Mouse (Mus musculus): Measurements from ENCODE around the gene Dlg4. TPM values are rescaled to one million over a fixed set of nuclear protein-coding genes. Genes with fewer than 3 reads are reported as not detected.

Dlg4 gene
- total and polyA plus RNA-seq, 2 experiments: 0.37 to 1.3 TPM

DNA sequence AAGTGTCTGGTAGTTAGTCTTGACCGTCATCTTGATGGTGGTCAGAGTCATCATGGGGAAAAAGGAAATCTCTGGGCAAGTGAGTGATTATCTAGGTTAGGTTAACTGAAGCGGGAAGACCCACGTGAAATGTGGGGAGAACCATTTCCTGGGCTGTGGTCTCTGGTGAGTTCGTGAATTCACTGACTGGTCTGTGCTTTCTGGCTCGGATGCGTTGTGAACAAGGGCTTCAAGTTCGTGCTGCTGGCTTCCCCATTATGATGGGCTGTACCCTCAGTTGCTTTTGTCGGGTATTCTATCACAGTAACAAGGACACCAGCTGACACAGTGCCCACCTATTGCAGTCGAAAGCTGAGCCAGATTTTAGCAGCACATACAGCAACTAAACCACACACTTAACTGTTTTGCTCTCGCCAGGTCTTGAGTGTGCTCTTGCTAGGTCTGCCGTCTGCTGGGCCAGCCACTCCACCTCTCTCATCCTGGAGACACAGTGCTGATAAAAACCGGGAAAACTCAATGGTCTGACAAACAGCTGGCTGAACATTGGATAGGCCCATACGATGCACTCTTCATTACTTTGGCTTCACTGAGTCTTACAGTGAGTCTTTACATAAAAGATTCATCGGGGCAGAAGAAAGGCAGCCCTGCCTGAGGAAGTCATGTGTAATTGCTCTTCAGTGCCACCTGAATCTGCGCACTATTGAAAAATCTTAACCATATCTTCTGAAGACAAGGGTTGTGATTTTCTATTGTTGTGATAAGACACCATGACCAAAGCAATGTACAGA is 64.3 kb downstream of the Dlg4 start:
- Histone ChIP-seq H3K27me3 (ENCODE audit: control insufficient read depth, insufficient read depth, low read length) (no peaks in the 10 kb centered on the region), H3K79me2 (ENCODE audit: control insufficient read depth, insufficient read depth, low read length) (no peaks in the 10 kb centered on the region), H3K4me3 (ENCODE audit: insufficient read depth, low read depth, low read length) (no peak overlapping the region), H3K4me1 (ENCODE audit: control insufficient read depth, insufficient read depth, low read length) (peaks cover 9% of the 10 kb centered on the region; the same call in 1 of the 2 replicates), H3K36me3 (ENCODE audit: control insufficient read depth, insufficient read depth, low read length) (no peaks in the 10 kb centered on the region), H3K27ac (replicated peaks; ENCODE audit: insufficient read depth, low read depth, low read length) (no peak overlapping the region), H3K9ac (ENCODE audit: low read depth, low read length) (no peak overlapping the region)
- 91% methylated on average over 15 of the region's 15 CpGs for WGBS
- DNase-seq (ENCODE audit: extremely low read depth, low read depth, low spot score): no peak
- no peak for TF ChIP-seq POLR2A (IDR thresholded peaks at IDR 0.05; ENCODE audit: extremely low read depth, insufficient read depth, low read length)
- TF ChIP-seq CTCF (IDR thresholded peaks at IDR 0.05; ENCODE audit: low read depth, low read length): no peak

DNA sequence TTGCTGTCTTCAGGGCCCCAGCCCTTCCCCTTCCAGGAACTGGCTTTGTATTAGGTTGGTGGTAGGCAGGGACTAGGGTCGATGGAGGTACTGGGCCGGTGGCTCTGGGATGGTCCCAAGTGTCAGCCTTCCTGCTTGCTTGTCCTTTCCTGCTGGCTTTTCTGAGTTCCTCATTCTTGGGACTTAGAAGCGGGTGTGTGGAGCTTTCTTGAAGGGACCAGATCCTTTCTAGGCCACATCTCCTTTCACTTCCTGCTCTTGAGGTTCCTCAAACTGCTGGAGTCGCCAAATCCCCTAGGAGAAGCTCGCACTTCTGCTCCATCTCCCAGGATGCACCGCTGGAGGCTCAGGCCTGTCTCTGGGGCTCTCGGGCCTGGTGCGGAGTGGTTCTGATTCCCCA is 67.8 kb downstream of the Dlg4 start:
- Histone ChIP-seq H3K4me1 (ENCODE audit: control insufficient read depth, insufficient read depth, low read length) (peaks cover 8% of the 10 kb centered on the region; the same call in 1 of the 2 replicates), H3K36me3 (ENCODE audit: control insufficient read depth, insufficient read depth, low read length) (no peaks in the 10 kb centered on the region), H3K79me2 (ENCODE audit: control insufficient read depth, insufficient read depth, low read length) (no peaks in the 10 kb centered on the region), H3K27me3 (ENCODE audit: control insufficient read depth, insufficient read depth, low read length) (no peaks in the 10 kb centered on the region), H3K27ac (replicated peaks; ENCODE audit: insufficient read depth, low read depth, low read length) (no peak overlapping the region), H3K4me3 (ENCODE audit: insufficient read depth, low read depth, low read length) (no peak overlapping the region), H3K9ac (ENCODE audit: low read depth, low read length) (no peak overlapping the region)
- DNase-seq (ENCODE audit: extremely low read depth, low read depth, low spot score): peak; percentile 45
- WGBS: 88% methylated on average over 8 of the region's 8 CpGs
- TF ChIP-seq CTCF (IDR thresholded peaks at IDR 0.05; ENCODE audit: low read depth, low read length) (no peak), POLR2A (IDR thresholded peaks at IDR 0.05; ENCODE audit: extremely low read depth, insufficient read depth, low read length) (no peak)

DNA sequence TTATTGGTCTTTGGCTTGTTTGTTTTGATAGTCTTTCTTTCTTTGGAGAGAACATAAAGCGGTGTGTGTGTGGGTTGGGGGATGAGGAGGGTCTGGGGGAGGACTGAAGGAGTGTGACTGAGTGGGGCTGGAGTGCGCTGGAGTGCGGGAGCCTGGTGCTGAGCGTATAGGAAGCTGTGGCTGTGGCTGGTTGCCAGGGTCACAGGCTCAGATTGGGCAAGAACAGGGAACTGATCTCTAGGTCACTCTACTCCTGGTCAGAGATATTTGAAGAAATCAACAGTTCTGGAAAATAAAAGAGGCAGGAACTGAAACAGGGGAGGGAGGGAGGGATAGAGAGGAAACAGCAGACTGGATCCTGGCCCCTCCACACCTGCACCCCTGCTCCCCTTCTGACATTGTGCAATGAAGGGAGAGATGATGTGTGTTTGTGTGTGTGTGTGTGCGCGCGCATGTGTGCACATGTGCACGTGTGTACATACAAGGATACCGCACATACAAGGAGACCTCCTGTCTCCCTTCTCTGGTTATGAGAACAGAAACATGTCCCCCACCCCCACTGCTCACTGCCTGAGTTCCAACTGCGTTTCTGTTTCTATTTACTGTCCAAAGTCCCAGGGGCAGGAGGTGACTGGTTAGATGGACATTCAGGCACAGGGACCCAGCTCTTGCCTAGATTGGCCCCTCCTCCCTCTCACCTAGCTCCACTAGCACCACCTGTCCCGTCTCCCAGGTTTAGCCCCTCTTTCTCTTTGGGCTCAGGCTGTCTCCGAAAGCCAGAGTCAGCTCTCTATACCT is 75.4 kb downstream of the Dlg4 start, which contains the start of gene Asgr2:
Gene Asgr2 (plus strand): TSS at position 659 of the 798 bp plus-strand sequence.
- WGBS: 21% methylated on average over 12 of the region's 12 CpGs
- peak within 1 kb of the TSS; percentile 65 for H3K9ac ChIP-seq (ENCODE audit: low read depth, low read length)

More for the DNA sequence above, 75.4 kb downstream of the Dlg4 start, which contains the start of gene Asgr2:
- TF ChIP-seq POLR2A (IDR thresholded peaks at IDR 0.05; ENCODE audit: extremely low read depth, insufficient read depth, low read length) (peak; percentile 58; the same call in 1 of the 2 replicates), CTCF (IDR thresholded peaks at IDR 0.05; ENCODE audit: low read depth, low read length) (no peak)
- H3K4me1 ChIP-seq (ENCODE audit: control insufficient read depth, insufficient read depth, low read length): peaks cover 23% of the 10 kb centered on the region
- peaks cover 4% of the 10 kb centered on the region; the same call in 1 of the 2 replicates for H3K79me2 ChIP-seq (ENCODE audit: control insufficient read depth, insufficient read depth, low read length)
- peak; percentile 97 for DNase-seq (ENCODE audit: extremely low read depth, low read depth, low spot score)
- H3K36me3 ChIP-seq (ENCODE audit: control insufficient read depth, insufficient read depth, low read length): peaks cover 1% of the 10 kb centered on the region; the same call in 1 of the 2 replicates
- H3K27me3 ChIP-seq (ENCODE audit: control insufficient read depth, insufficient read depth, low read length): no peaks in the 10 kb centered on the region
- H3K27ac ChIP-seq (replicated peaks; ENCODE audit: insufficient read depth, low read depth, low read length): peak within 1 kb of the TSS; percentile 87
- peak within 1 kb of the TSS; percentile 42 for H3K4me3 ChIP-seq (ENCODE audit: insufficient read depth, low read depth, low read length)

Other genes with a start within 250 kb of the Dlg4 start
Only the 30 nearest of the 37 such genes appear.
- gene Tmem102, start 211.3 kb upstream of the Dlg4 start, total RNA-seq (2014; rRNA removed): 2.3 and 2.4 TPM in 2 replicates
- 13.5 and 15.7 TPM in 2 replicates for gene Tmem102, start 211.3 kb upstream of the Dlg4 start, polyA plus RNA-seq (2012; rRNA removed)
- not detected in 2 replicates for gene Gm39566, start 201.6 kb upstream of the Dlg4 start, total RNA-seq (2014; rRNA removed)
- not detected in 2 replicates for gene Gm39566, start 201.6 kb upstream of the Dlg4 start, polyA plus RNA-seq (2012; rRNA removed)
- gene Spem2, start 198.5 kb upstream of the Dlg4 start, total RNA-seq (2014; rRNA removed): not detected in 2 replicates
- not detected in 2 replicates for gene Spem2, start 198.5 kb upstream of the Dlg4 start, polyA plus RNA-seq (2012; rRNA removed)
- not detected in 2 replicates for gene Spem1, start 194.8 kb upstream of the Dlg4 start, total RNA-seq (2014; rRNA removed)
- 0.09 TPM in 1 of 2 replicates, not detected in the other for gene Spem1, start 194.8 kb upstream of the Dlg4 start, polyA plus RNA-seq (2012; rRNA removed)
- gene Nlgn2, start 179.2 kb upstream of the Dlg4 start, total RNA-seq (2014; rRNA removed): 0.18 and 0.34 TPM in 2 replicates
- gene Nlgn2, start 179.2 kb upstream of the Dlg4 start, polyA plus RNA-seq (2012; rRNA removed): 0.93 and 1.9 TPM in 2 replicates
- 326 and 353 TPM in 2 replicates for gene Tmem256, start 178.4 kb upstream of the Dlg4 start, total RNA-seq (2014; rRNA removed)
- 284 and 370 TPM in 2 replicates for gene Tmem256, start 178.4 kb upstream of the Dlg4 start, polyA plus RNA-seq (2012; rRNA removed)
- 1.5 and 2.6 TPM in 2 replicates for gene Plscr3, start 170.6 kb upstream of the Dlg4 start, total RNA-seq (2014; rRNA removed)
- gene Plscr3, start 170.6 kb upstream of the Dlg4 start, polyA plus RNA-seq (2012; rRNA removed): 18.5 and 19.3 TPM in 2 replicates
- 0.07 and 0.18 TPM in 2 replicates for gene Tnk1, start 158.2 kb upstream of the Dlg4 start, total RNA-seq (2014; rRNA removed)
- gene Tnk1, start 158.2 kb upstream of the Dlg4 start, polyA plus RNA-seq (2012; rRNA removed): 0.17 TPM in 2 replicates
- not detected in 2 replicates for gene Tmem95, start 138.9 kb upstream of the Dlg4 start, total RNA-seq (2014; rRNA removed)
- not detected in 2 replicates for gene Tmem95, start 138.9 kb upstream of the Dlg4 start, polyA plus RNA-seq (2012; rRNA removed)
- 0.65 and 1.0 TPM in 2 replicates for gene Kctd11, start 135.5 kb upstream of the Dlg4 start, total RNA-seq (2014; rRNA removed)
- 0.68 and 1.6 TPM in 2 replicates for gene Kctd11, start 135.5 kb upstream of the Dlg4 start, polyA plus RNA-seq (2012; rRNA removed)
- 1.2 and 1.9 TPM in 2 replicates for gene Acap1, start 121.4 kb upstream of the Dlg4 start, total RNA-seq (2014; rRNA removed)
- 2.3 and 3.3 TPM in 2 replicates for gene Acap1, start 121.4 kb upstream of the Dlg4 start, polyA plus RNA-seq (2012; rRNA removed)
- 0.13 and 0.18 TPM in 2 replicates for gene 2810408A11Rik, start 116.0 kb upstream of the Dlg4 start, total RNA-seq (2014; rRNA removed)
- gene 2810408A11Rik, start 116.0 kb upstream of the Dlg4 start, polyA plus RNA-seq (2012; rRNA removed): 0.06 and 0.11 TPM in 2 replicates
- 10.1 and 14.0 TPM in 2 replicates for gene Neurl4, start 115.9 kb upstream of the Dlg4 start, total RNA-seq (2014; rRNA removed)
- 12.6 and 20.7 TPM in 2 replicates for gene Neurl4, start 115.9 kb upstream of the Dlg4 start, polyA plus RNA-seq (2012; rRNA removed)
- gene Gps2, start 103.1 kb upstream of the Dlg4 start, total RNA-seq (2014; rRNA removed): 7.0 and 8.5 TPM in 2 replicates
- 32.3 and 41.0 TPM in 2 replicates for gene Gps2, start 103.1 kb upstream of the Dlg4 start, polyA plus RNA-seq (2012; rRNA removed)
- 321 and 404 TPM in 2 replicates for gene Eif5a, start 95.0 kb upstream of the Dlg4 start, total RNA-seq (2014; rRNA removed)
- 374 and 408 TPM in 2 replicates for gene Eif5a, start 95.0 kb upstream of the Dlg4 start, polyA plus RNA-seq (2012; rRNA removed)
- gene Ybx2, start 81.1 kb upstream of the Dlg4 start, total RNA-seq (2014; rRNA removed): not detected in 2 replicates
- 0.20 TPM in 1 of 2 replicates, not detected in the other for gene Ybx2, start 81.1 kb upstream of the Dlg4 start, polyA plus RNA-seq (2012; rRNA removed)
- 0.60 and 0.83 TPM in 2 replicates for gene Slc2a4, start 68.8 kb upstream of the Dlg4 start, total RNA-seq (2014; rRNA removed)
- 0.39 and 0.58 TPM in 2 replicates for gene Slc2a4, start 68.8 kb upstream of the Dlg4 start, polyA plus RNA-seq (2012; rRNA removed)
- 0.20 and 0.37 TPM in 2 replicates for gene Cldn7, start 52.2 kb upstream of the Dlg4 start, total RNA-seq (2014; rRNA removed)
- 0.26 and 0.46 TPM in 2 replicates for gene Cldn7, start 52.2 kb upstream of the Dlg4 start, polyA plus RNA-seq (2012; rRNA removed)
- gene Ctdnep1, start 35.8 kb upstream of the Dlg4 start, total RNA-seq (2014; rRNA removed): 6.6 and 13.4 TPM in 2 replicates
- 39.1 and 45.3 TPM in 2 replicates for gene Ctdnep1, start 35.8 kb upstream of the Dlg4 start, polyA plus RNA-seq (2012; rRNA removed)
- gene Elp5, start 34.4 kb upstream of the Dlg4 start, total RNA-seq (2014; rRNA removed): 19.5 and 21.3 TPM in 2 replicates
- gene Elp5, start 34.4 kb upstream of the Dlg4 start, polyA plus RNA-seq (2012; rRNA removed): 30.8 and 33.7 TPM in 2 replicates
- 175 and 176 TPM in 2 replicates for gene Gabarap, start 25.8 kb upstream of the Dlg4 start, total RNA-seq (2014; rRNA removed)
- gene Gabarap, start 25.8 kb upstream of the Dlg4 start, polyA plus RNA-seq (2012; rRNA removed): 430 and 476 TPM in 2 replicates
- gene Phf23, start 21.2 kb upstream of the Dlg4 start, total RNA-seq (2014; rRNA removed): 8.0 and 8.5 TPM in 2 replicates
- 8.8 and 12.1 TPM in 2 replicates for gene Phf23, start 21.2 kb upstream of the Dlg4 start, polyA plus RNA-seq (2012; rRNA removed)
- gene Dvl2, start 16.3 kb upstream of the Dlg4 start, total RNA-seq (2014; rRNA removed): 2.8 TPM in 2 replicates
- gene Dvl2, start 16.3 kb upstream of the Dlg4 start, polyA plus RNA-seq (2012; rRNA removed): 3.7 and 4.5 TPM in 2 replicates
- gene Acadvl, start 1.5 kb upstream of the Dlg4 start, total RNA-seq (2014; rRNA removed): 314 and 344 TPM in 2 replicates
- 302 and 314 TPM in 2 replicates for gene Acadvl, start 1.5 kb upstream of the Dlg4 start, polyA plus RNA-seq (2012; rRNA removed)
- 531 and 680 TPM in 2 replicates for gene Asgr1, start 37.1 kb downstream of the Dlg4 start, total RNA-seq (2014; rRNA removed)
- 730 and 786 TPM in 2 replicates for gene Asgr1, start 37.1 kb downstream of the Dlg4 start, polyA plus RNA-seq (2012; rRNA removed)
- 166 and 194 TPM in 2 replicates for gene Asgr2, start 75.7 kb downstream of the Dlg4 start, total RNA-seq (2014; rRNA removed)
- 212 and 216 TPM in 2 replicates for gene Asgr2, start 75.7 kb downstream of the Dlg4 start, polyA plus RNA-seq (2012; rRNA removed)
- gene Mgl2, start 113.4 kb downstream of the Dlg4 start, total RNA-seq (2014; rRNA removed): 0.27 TPM in 1 of 2 replicates, not detected in the other
- gene Mgl2, start 113.4 kb downstream of the Dlg4 start, polyA plus RNA-seq (2012; rRNA removed): 0.06 and 0.09 TPM in 2 replicates
- gene Clec10a, start 139.3 kb downstream of the Dlg4 start, total RNA-seq (2014; rRNA removed): 0.55 and 0.67 TPM in 2 replicates
- 0.27 and 0.95 TPM in 2 replicates for gene Clec10a, start 139.3 kb downstream of the Dlg4 start, polyA plus RNA-seq (2012; rRNA removed)
- 6.6 and 12.5 TPM in 2 replicates for gene Slc16a11, start 195.8 kb downstream of the Dlg4 start, total RNA-seq (2014; rRNA removed)
- gene Slc16a11, start 195.8 kb downstream of the Dlg4 start, polyA plus RNA-seq (2012; rRNA removed): 37.1 and 84.4 TPM in 2 replicates
- 0.47 and 1.3 TPM in 2 replicates for gene Slc16a13, start 204.1 kb downstream of the Dlg4 start, total RNA-seq (2014; rRNA removed)
- gene Slc16a13, start 204.1 kb downstream of the Dlg4 start, polyA plus RNA-seq (2012; rRNA removed): 1.7 and 3.3 TPM in 2 replicates

Measured in liver, adult 2 months (tissue).